Mouse (Mus musculus) kidney, adult 11 months (tissue): ENCODE measurements around the gene Trim44.

Experiments used
- DNase-seq: peaks from one replicate; pipeline ENCODE4 v3.0.0; 2022

Trim44 gene

GRCm38 (mm10) chr2:102364565-102365200 lies 42.9 kb downstream of the Trim44 start:
- DNase-seq: no peak

GRCm38 (mm10) chr2:102362896-102363530 lies 44.6 kb downstream of the Trim44 start:
- DNase-seq: no peak

DNA sequence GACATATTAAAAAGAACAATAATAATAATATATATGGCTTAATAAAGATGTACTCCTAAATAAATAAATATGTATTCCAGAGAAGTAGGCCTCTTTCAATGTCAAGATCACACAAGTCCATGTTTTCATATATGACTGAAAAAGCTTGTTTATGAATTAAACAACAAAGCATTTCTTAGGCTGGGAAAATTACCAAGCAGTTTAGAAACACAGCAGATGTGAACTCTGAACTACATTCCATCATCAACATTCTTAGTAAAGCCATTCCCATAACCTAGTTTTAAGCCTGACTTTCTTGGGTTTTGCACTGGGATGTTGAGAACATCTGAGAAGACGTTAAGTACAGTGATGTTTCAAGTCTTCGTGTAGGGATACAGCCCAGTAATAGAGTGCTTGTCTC lies 45.4 kb downstream of the Trim44 start:
- DNase-seq: no peak

DNA sequence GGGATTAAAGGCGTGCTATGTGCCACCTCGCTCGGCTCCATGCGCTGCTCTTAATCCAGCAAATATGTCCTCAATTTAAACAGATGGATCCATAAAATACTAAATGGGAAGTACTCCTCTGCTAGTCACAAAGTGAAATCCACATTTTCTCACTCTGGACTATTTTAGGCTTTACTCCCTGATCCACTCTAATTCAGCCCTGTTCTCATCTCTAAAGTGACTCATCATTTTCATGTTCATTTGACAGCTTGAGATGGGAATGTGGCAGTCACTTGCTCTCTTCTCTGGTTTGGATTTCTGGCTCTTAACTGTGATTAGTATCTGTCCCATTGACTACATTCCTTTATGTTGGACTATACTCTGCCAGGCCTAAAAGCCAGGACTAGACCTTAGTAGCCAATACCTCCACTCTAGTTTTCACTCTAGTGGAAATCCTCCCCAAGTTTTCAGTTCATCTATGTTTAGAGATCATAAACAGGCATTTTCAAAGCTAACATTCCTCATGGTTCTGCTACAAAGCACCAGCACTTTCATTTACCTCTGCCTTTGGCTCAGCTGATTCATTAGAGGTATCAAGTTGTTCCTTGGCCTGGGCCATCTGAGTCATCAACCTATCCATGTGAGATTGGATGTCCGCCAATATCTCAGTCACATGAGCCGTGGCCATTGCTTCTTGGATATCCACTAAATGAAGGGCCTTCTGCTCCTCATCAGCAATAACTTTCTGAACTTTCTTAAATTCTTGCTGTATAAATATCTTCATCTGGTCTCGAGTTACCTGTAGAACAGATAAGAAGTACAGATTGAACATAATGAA lies 50.5 kb downstream of the Trim44 start:
- DNase-seq: peak; percentile 68

- DNase-seq: no peak
Measured at GRCm38 (mm10) chr2:102354076-102354475, 53.6 kb downstream of the Trim44 start.

GRCm38 (mm10) chr2:102341429-102341828 lies 66.2 kb downstream of the Trim44 start:
- DNase-seq: no peak

GRCm38 (mm10) chr2:102336816-102337215 lies 70.8 kb downstream of the Trim44 start:
- DNase-seq: no peak

DNA sequence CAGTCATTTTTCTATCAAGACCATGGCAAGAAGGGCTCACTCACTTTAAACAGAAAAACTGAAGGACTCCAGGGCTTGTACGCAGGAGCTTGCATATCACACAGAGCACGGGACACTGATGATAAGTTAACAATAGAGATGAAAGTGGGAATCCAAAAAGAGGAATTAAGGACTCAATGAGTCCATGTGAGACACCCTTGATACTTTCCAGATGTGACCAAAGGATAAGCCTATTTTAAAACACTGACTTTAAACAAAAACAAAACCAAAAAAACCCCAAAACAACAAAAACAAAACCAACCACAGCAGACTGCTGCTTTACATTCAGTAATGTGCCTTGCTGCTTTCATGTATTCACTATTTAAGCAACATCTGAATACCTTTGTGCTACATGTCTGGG lies 75.7 kb downstream of the Trim44 start:
- DNase-seq: no peak

GRCm38 (mm10) chr2:102331092-102331491 lies 76.5 kb downstream of the Trim44 start:
- DNase-seq: no peak

GRCm38 (mm10) chr2:102325921-102326320 lies 81.7 kb downstream of the Trim44 start:
- DNase-seq: no peak

DNA sequence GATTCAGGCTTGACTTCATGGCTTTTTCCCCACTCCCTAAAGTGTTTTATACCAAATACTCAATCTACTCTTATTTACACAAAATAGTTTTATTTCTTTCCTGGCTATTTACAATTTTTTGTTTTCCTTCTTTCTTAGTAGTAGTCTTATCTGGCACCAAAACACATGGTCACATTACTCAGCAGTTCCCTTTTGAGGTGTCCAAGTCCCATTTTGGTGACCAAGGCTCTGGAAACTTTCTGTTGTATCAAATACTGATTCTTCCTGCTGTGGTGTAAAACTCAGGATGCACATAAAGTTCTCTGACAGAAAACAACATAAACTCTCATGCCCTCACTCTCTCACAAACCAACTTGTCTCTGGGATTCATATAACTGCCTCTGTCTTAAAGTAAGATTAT lies 83.3 kb downstream of the Trim44 start:
- DNase-seq: no peak

DNA sequence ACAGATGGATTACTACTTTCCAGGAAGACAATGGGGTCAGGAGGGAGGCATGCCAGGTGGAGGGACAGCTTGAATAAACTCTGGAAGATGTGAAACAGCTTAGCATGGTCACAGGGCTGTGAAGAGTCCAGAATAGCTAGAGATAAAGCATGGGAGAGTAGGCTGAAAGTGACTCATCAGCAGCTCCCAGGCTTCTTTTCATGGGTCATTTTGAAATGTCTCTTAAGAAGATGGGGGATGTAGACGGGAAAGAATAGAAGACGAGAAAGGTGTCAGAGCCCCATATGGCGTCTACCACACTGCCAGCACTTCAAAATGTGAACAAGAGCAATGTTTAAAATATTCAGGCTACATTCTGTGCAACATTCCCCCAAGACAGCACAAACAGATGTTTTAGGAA lies 91.1 kb downstream of the Trim44 start:
- DNase-seq: no peak

DNA sequence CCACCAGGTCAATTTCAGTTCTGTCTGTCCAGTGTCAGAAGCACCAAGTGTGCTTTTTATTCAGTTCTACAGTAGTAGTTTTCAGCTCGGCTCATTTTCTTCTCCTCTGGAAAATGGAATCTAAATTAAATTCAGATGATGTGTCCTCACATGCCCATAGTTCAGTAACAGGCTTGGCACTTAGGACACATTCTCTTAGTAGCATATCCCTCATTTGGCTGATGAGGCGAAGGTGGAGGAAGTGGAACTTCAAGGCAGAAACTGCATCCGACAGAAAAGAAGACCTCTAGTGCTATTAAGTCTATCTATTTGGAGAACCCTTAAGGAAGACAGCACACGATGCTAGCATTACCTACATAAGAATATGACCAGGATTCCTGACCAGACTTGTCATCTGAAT lies 92.5 kb downstream of the Trim44 start:
- DNase-seq: no peak

- DNase-seq: no peak
Measured at GRCm38 (mm10) chr2:102314610-102315009, 93.0 kb downstream of the Trim44 start.

GRCm38 (mm10) chr2:102314068-102314467 lies 93.6 kb downstream of the Trim44 start:
- DNase-seq: no peak

DNA sequence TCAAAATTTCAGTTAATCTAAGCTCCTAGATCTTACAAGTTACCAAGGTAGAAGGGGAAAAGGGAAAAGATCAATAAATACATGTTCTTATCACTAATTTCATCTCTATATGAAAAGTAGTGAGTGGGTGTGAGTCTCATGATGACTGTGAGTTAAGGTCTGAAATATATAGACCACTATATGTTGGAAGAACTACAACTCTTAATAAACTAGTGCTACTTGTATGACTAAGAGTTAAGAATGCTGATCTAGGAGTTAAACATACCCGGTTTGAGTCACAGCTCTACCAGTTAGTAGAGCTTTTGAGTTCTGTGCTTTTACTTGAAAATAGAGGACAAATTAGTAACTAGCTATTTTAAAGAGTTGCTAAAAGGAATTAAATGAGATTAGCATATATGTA lies 94.7 kb downstream of the Trim44 start:
- no peak for DNase-seq

DNA sequence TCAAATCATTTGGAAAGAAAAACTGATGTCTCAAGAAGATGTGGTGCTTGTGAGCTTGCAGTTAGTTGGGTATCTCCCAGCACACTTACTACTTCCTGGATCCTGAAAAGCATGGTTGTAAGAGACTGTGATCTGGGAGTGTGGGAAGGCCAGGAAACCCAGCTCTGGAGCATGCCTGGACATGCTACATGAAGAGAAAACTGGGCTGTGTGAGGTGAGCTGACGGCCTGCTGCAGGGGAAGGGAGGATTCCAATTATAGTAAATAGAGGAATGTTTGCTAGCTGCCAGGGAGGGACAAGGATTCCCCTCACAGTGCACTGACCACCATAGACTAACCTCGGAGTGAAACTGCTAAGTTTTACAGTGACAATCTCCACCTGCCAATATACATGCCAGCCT lies 104.4 kb downstream of the Trim44 start:
- DNase-seq: no peak

- no peak for DNase-seq
Measured at GRCm38 (mm10) chr2:102302532-102302931, 105.1 kb downstream of the Trim44 start.

DNA sequence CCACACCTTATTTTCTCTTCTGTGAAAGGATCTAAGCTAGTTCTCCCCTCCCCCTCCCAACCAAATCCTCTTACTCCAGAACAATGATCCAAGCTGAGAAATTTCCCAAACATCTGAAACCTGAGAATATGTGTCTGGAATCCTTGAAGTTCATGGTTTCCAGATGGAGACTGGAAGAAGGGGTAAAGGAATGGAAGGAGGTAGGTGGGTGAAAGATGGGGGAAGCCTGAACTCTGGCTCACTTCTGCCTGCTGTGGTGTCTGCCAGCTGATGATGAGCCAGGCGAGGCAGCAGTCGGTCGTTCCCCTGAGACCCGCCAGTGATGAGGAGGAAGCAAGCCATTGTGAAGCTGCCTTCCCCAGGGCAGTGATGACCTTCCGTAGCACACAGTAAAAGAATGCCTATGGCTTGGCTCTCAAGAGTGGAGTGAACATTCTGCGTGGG lies 112.8 kb downstream of the Trim44 start:
- DNase-seq: peak; percentile 21

DNA sequence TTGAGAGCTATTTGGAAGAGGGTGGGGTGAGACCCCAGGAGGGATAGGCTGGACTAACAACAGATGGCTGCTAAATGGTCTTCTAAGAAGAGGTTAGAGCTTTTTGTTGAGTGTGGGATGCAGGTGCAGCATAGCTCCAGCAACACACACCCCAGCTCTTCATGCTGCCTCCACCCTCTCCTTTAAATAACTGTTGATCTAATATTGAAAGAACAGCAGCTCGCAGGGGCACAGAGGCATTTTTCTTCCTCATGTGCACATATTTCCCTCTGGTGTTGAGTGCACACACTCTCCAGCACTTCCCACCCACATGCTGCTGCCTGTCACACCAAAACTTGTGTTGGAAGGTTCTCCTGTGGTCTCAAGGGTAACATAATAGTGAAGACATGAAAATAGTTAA lies 114.4 kb downstream of the Trim44 start:
- no peak for DNase-seq

GRCm38 (mm10) chr2:102292051-102292450 lies 115.6 kb downstream of the Trim44 start:
- DNase-seq: no peak

DNA sequence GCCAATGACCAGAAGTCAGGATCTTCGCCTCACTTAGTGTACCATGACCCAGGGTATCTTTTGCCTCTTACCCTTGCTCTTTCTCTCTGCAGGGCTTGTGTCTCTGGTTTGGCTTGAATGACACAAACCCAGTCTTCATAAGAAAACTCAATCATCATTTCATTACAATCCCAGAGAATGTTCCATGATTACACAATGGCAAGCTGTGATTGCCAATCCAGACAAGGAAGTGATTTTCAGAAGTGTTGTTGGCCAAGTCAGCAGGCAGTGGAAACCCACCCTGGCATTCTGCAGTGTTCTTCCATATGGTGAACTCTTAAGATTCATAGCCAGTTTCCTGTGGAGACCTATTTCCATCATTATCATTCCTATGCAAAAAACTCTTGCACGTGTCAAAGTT lies 116.1 kb downstream of the Trim44 start:
- DNase-seq: no peak

- DNase-seq: peak; percentile 17
Measured at GRCm38 (mm10) chr2:102290041-102290440, 117.6 kb downstream of the Trim44 start.

GRCm38 (mm10) chr2:102288676-102289075 lies 119.0 kb downstream of the Trim44 start:
- no peak for DNase-seq
